Mouse (Mus musculus) layer of hippocampus, postnatal 25 days (tissue): ENCODE data around the gene Naxd. TPM values are rescaled to one million over a fixed set of nuclear protein-coding genes. Genes with fewer than 3 reads are reported as not detected.
"Not testable (repeated sequence)": the region's sequence is repeated elsewhere in the genome, so short reads cannot be mapped to it uniquely, and the experiment has no call there.

ENCODE experiments used
- DNase-seq, 2 experiments: peaks; one replicate each; pipeline ENCODE4 v3.0.0; 2022; ENCODE audit warnings: mixed read lengths in 2 of 2, low spot score in 1 of 2; ENCODE audit errors: extremely low spot score in 1 of 2
- total RNA-seq, 2 experiments: library from RNA; stranded (reverse); gene quantifications; 2 replicates each; pipeline ENCODE4 v1.2.3; 2021

Naxd gene
- total RNA-seq, 2 experiments from 2014 or later = 60.1 to 64.2 TPM

GRCm38 (mm10) chr8:11470694-11471093 lies 26.6 kb upstream of the Naxd start:
- DNase-seq = no peak

DNA sequence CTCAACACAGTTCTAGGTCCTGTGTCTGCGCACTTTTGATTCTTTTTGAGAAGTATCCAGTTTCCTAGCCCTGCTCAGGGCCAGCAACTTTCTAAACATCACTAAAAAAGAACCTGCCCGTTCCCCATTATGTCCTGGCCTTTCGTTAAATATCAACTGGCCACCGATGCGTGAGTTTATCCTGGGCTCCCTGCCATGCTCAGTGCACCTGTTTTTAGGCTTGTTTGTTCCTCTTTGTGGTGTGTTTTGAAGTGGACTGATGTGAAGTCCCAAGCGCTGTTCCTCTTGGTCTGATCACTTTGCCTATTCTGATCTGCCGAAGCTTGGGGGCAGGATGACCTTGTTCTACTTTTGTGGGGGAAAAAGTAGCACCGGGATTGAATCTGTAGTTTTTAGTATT lies 26.0 kb upstream of the Naxd start:
- DNase-seq = no peak

- DNase-seq = no peak
Measured at GRCm38 (mm10) chr8:11473072-11473471, 24.2 kb upstream of the Naxd start.

- DNase-seq = no peak
Measured at GRCm38 (mm10) chr8:11475397-11475796, 21.9 kb upstream of the Naxd start.

GRCm38 (mm10) chr8:11475876-11476275 lies 21.4 kb upstream of the Naxd start:
- DNase-seq = no peak

DNA sequence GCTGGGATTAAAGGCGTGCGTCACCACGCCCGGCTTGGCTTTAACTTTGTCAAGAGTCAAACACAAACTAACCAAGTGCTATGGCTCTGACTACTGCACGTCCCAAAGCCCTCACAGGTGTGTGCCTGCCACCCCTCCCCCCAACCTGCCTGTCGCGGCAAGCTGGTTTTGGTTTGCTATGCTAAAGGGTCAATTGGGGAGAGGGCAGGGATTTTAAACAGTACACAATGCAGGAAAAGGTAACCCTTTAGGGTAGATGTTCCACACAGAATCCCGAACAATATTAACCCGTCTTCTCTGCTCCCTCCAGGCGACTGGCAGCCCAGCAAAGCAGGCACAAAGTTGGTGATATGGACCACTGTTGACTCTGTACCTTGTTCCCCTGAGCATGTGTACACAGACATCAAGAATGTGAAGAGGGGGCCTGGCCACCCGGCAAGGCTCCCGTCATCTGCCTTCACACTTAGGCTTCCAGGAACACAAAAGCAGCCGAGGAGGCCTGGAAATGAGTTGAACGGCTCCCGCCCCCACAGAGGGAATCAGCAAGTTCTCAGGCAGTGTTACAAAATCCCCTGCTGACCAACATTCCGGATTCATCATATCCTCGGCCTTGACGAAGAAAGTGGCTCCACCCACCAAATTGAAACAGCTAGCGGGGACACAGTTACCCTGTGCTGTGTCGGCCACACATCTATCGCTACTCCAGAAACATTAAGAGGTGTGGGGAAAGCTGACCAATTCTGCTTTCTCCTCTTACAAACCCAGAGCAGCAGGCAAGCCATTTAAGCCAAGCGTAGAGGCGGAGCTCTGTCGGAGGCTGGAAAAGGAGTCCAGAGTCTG lies 20.7 kb upstream of the Naxd start:
- no peak for DNase-seq

DNA sequence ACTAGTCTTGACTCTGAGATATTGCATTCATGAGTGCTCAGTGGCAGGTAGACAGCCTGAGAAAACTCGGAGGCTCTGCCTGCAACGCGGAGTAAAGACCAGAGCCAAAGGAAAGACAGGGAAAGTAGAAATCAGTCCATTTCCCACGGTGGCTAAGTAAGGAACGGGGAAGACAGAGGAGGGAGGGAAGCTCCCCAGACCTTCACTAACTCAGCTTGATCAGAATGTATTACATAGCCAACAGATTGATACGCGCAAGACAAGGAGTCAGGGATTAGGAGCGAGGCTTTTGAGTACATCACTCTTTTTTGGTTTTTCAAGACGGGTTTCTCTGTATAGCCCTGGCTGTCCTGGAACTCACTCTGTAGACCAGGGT lies 20.1 kb upstream of the Naxd start:
- no peak for DNase-seq

GRCm38 (mm10) chr8:11477811-11478761 lies 19.2 kb upstream of the Naxd start, which contains the start of gene Rab20:
Gene Rab20, minus strand, starts transcription at chr8:11478710.
- DNase-seq = peak in 1 of 2 experiments; percentile 23

DNA sequence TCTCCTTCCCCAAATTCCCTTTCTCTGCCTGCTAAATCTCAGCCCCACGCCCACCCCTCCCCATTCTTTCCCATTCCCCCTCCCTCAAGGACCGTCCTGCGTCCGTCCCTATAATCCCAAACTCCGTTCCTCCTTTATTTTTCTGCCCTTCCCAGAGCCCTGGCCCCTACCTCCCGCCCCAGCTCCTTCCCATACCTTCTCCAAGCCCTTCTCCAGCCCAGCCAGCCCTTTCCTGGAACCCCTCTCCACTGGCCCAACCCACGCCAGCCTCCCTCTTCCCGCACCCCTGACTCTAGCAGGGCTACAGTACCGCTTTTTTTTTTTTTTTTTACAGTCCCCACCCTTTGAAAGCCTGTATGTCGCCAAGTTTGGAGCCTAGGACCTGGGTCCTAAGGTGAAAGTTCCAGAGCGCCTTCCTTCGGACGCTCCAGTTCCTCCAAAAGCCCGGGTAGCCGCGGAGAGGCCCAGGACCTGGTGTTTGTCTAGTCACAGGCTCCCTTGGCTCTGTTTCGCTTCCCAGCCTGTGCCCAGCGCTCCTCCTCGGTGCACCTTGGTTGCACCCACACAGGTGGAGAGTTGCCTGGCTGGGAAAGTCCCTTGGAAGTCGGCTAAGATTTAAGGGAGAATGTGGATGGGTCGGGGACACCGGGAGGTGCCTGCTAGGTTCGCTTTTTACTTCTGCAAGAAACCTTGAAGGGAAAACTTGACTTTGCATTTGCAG lies 18.3 kb upstream of the Naxd start:
- no peak for DNase-seq

GRCm38 (mm10) chr8:11479591-11479990 lies 17.7 kb upstream of the Naxd start:
- no peak for DNase-seq

- no peak for DNase-seq
Measured at GRCm38 (mm10) chr8:11481876-11482275, 15.4 kb upstream of the Naxd start.

DNA sequence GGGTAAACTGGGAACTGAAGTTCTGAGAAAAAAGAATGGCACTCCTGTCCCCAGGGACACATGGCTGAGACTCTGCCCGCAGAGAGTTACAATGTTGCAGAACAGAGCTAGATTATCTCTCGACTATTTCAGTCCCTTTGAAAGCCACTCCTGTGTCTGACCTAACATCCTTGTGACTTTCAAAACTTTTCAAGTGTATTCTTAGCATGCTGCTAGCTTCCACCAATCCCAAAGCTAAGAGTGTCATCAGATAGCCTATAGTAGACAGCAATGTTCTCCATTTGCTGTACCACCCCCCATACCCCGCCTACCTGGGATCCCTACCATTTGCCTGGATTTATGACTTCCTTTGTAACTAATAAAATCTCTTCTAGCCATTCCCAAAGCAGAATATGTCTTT lies 14.8 kb upstream of the Naxd start:
- DNase-seq = no peak

DNA sequence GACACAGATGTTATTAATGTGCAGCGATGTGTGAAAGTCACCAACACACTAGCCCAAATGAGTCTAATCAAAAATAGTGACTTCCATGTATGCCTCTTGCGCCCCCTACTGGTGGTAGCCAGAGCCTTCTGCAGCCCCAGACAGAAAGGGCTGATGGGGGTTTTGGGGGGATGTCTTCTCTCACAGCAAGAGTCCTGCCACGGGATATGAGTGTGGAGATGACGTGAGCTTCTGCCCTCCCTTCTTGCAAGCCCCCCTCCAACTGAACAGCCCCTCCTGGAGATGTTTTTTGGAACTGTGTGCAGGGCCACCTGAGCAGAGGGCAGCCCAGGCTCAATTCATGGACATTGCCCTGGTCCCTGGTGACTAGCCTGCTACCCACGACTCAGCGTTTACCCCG lies 11.2 kb upstream of the Naxd start:
- peak; percentile 58 to 88 for DNase-seq

- no peak for DNase-seq
Measured at GRCm38 (mm10) chr8:11487229-11487628, 10.1 kb upstream of the Naxd start.

- not testable (repeated sequence) for DNase-seq
Measured at GRCm38 (mm10) chr8:11492340-11492739, 5.0 kb upstream of the Naxd start.

DNA sequence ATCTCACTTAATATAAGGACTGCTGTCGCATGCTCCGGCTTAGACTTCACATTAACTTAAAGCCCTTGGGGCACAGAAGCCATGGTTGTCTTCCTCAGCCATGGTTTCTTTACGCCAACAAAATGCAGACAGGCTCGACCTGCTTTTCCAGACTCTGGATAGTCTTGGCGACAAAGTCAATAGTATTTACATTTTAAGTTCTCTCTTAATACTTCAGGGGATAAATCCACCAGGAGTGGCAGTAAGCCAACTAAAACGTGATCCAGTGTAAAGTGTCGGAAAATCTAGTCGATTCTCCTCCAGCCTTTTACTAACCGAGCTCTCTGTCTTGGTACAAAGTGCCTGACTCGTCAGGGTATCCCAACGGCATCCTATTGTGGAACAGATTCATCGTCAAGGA lies 975 bp downstream of the Naxd start:
- no peak for DNase-seq

DNA sequence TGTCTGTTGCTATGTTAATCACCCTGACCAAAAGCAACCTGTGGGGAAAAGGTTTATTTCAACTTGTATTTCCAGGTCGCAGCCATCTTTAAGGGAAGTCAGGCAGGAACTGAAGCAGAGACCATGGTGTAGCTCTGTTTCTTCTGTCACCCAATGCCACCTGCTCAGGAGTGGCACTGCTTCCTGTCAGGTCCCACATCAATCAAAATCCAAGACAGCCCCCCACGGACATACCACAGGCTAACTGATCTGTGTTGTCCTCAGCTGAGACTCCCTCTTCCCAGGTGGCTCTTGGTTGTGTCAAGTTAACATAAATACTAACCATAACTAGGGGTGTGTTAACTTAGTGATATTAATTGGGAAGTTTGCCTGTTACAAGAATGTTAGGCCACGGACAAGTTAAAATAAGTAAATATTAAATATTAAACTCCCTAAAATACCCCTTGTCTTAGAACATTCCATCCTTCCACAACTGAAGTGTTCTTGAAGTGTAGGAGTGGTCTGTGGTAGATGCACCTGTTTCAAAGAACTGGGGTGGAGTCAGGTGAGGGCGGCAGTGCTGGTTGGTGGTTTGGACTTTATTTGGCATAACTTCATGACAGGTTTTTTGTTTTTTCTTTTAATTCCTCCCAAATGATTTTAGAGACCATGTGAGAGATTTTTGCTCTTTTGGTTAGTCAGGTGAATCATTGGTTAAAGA lies 1.6 kb downstream of the Naxd start:
- no peak for DNase-seq

DNA sequence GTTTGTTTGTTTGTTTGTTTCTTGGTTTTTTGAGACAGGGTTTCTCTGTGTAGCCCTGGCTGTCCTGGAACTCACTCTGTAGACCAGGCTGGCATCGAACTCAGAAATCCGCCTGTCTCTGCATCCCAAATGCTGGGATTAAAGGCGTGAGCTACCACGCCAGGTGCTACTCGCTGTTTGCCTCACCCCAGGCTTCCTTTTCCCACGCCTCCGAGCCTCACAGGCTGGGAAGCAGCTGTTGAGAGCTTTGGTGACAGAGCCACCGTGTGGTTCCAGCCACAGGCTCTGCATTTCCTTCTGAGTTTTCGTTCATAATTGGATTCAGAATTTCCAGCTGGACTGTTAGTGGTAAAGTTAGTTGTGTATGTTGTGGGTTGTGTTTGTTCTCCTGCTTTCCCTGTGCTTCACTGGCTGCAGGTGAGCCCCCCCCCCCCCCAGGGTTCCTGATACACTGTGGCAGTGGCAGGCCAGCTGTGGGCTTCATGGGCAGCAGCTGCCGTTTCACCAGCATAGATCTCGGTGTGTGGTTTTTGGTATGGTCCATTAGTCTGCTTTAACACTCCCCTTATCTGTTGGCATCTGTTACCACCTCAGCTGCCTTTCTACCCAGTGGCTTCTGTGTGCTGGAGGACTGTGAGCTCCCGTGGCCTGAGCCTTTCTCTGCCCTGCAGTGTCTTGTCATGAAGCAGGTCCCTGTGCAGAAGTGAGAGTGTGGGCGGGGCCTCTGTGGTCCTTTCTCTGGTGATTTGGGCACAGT lies 6.3 kb downstream of the Naxd start:
- no peak for DNase-seq

DNA sequence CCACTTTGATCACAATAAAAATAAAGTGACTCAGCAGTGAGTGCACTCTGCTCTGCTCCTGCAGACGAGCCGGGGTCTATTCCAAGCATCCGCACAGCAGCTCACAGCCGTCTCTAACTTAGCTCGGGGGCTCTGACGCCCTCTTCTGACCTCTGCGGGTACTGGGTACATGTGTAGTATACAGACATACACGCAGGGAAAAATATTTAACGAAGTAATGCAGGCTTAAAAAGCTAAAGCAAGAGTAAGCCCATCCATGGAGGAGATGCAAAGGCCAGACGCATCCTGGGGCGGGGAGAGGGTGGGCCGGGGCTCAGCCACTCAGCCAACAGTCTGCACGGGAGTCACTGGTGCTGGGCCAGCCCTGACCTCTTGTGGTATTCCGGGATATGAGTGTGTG lies 8.8 kb downstream of the Naxd start:
- DNase-seq = no peak
